Mouse (Mus musculus) ES-Bruce4 (cell line): ENCODE data around the gene Cpsf2.

Source experiments
- CTCF ChIP-seq: IDR thresholded peaks from one replicate; pipeline ENCODE4 v1.8.1; 2011; ENCODE audit warnings: low read depth, low read length
- EP300 ChIP-seq: IDR thresholded peaks from 2 replicates; pipeline ENCODE4 v1.6.1; 2011; ENCODE audit warnings: low read depth, low read length; ENCODE audit not compliant: insufficient read depth
- POLR2A ChIP-seq: IDR thresholded peaks from one replicate; pipeline ENCODE4 v1.8.1; 2011; ENCODE audit warnings: low read length; ENCODE audit not compliant: insufficient read depth

GRCm38 (mm10) chr12:102041699-102042098 lies 65.9 kb downstream of the Cpsf2 start:
- TF ChIP-seq CTCF (no peak), POLR2A (no peak), EP300 (no peak)
